Mouse (Mus musculus): Measurements from ENCODE around the gene Hal.

DNA sequence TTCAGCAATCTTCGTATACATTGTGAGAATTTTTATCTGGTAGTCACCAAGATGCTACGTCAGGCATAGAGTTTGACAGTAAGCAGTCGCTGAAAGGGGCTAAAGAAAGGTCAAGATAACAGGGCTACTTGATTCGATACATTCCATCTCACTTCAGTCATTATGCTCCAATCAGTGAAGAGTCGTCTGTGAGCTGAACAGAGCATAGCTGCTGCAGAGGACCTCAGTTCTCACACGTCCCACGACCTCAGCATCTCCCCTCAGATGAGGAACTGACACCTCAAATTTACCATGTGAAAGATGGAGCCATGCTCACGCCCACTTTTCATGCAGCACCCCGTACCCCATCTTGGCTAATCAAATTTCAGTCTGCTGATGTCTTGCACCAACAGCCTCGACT lies 41.2 kb upstream of the Hal start:
- TF ChIP-seq CTCF (IDR thresholded peaks at IDR 0.05; ENCODE audit: low read depth, low read length), result no peak
- TF ChIP-seq POLR2A (IDR thresholded peaks at IDR 0.05; ENCODE audit: borderline replicate concordance, low read depth, low read length), result no peak
